In genomic region chr17:80372989-80373725, GRCm38 (mm10) we compare ENCODE assay signal across 8 mouse cellular contexts. TPM values are rescaled to one million over a fixed set of nuclear protein-coding genes. Genes with fewer than 3 reads are reported as not detected.
A peak's percentile ranks its signal among the peaks of the same experiment; 100 is the strongest.
DNase-seq lines count a peak whose midpoint lies in the region; ATAC-seq lines count a peak whose summit lies in the region.

Gene Gm10190, minus strand, starts transcription at chr17:80373541.

- WGBS in hindbrain, embryonic 16.5 days: 2% methylated on average over 63 of the region's 102 CpGs

- H3K4me3 ChIP-seq in hindbrain, embryonic 16.5 days (ENCODE audit: low read length): peak within 1 kb of the TSS; percentile 54

- peak; percentile 78 to 79 for DNase-seq in adrenal gland, adult 18-20 months (ENCODE audit: low spot score in 2 of 2)
- peak; percentile 92 for DNase-seq in embryo, embryonic 10.5 days (ENCODE audit: low spot score)
- peak; percentile 64 to 84 for DNase-seq in gastrocnemius, adult 8-10 months (ENCODE audit: low spot score in 2 of 2)
- peak; percentile 82 for DNase-seq in left cerebral cortex, adult 11 months (ENCODE audit: low spot score)
- peak; percentile 91 for DNase-seq in lung, postnatal 25 days (ENCODE audit: low spot score)
- DNase-seq in retina, embryonic 14.5 days (ENCODE audit: low spot score): peak; percentile 87
- peak; percentile 89 for DNase-seq in thymus, postnatal 25 days

- peak within 1 kb of the TSS; percentile 79 for H3K9ac ChIP-seq in hindbrain, embryonic 16.5 days (ENCODE audit: low read depth, low read length)

- H3K27me3 ChIP-seq in hindbrain, embryonic 16.5 days (replicated peaks; ENCODE audit: control insufficient read depth, insufficient read depth, low read length): no peaks in the 10 kb centered on the region

- peak; percentile 99 for ATAC-seq in hindbrain, embryonic 16.5 days

- H3K9me3 ChIP-seq in hindbrain, embryonic 16.5 days (ENCODE audit: control insufficient read depth, low read length): no peaks in the 10 kb centered on the region

- peak within 1 kb of the TSS; percentile 86 for H3K27ac ChIP-seq in hindbrain, embryonic 16.5 days (ENCODE audit: low read depth, low read length)

- peaks cover 5% of the 10 kb centered on the region for H3K4me1 ChIP-seq in hindbrain, embryonic 16.5 days (ENCODE audit: control insufficient read depth, insufficient read depth, low read depth, low read length)

- H3K36me3 ChIP-seq in hindbrain, embryonic 16.5 days (ENCODE audit: control insufficient read depth, insufficient read depth, low read length): no peaks in the 10 kb centered on the region

- peak within 1 kb of the TSS; percentile 90 for H3K4me2 ChIP-seq in hindbrain, embryonic 16.5 days (ENCODE audit: low read length)

RNA-seq across cellular contexts. Expression of gene Gm10190, which starts in this region (rescaled TPM):
- not detected for total RNA-seq in adrenal gland, adult 18-20 months (2021)
- total RNA-seq in gastrocnemius, adult 8-10 months (2022): not detected
- 1.3 and 2.5 TPM in 2 replicates for polyA plus RNA-seq in hindbrain, embryonic 16.5 days (2015; fragmentation: Nextera tagmentation; extraction: Ambion mirVana)

Comparison
In these comparisons a context has a peak if more than half of its experiments do, and no peak if none do; other contexts are left out.
1. Peak in every context shown above with its lines: DNase-seq, ATAC-seq, H3K4me3 ChIP-seq and H3K27ac ChIP-seq.
2. Peak in DNase-seq in adrenal gland, adult 18-20 months; RNA of the gene not detected or under 1 TPM.
3. Peak in DNase-seq in gastrocnemius, adult 8-10 months; RNA of the gene not detected or under 1 TPM.